Mouse (Mus musculus) large intestine, adult 2 months (tissue): ENCODE measurements around the gene Sap18b. TPM values are rescaled to one million over a fixed set of nuclear protein-coding genes. Genes with fewer than 3 reads are reported as not detected.
"Not testable (repeated sequence)": the region's sequence is repeated elsewhere in the genome, so short reads cannot be mapped to it uniquely, and the experiment has no call there.

Source experiments
- DNase-seq: peaks from one replicate; pipeline ENCODE4 v3.0.0-alpha.2; 2012; ENCODE audit warnings: low read depth, low spot score
- WGBS: fragments of 180-500 bp; shearing (Covaris S2); methylation state at CpG from one replicate; pipeline ENCODE4 v1.1.7; 2018; 5-methylcytosine and 5-hydroxymethylcytosine counted together
- polyA plus RNA-seq: library from polyadenylated mRNA; depleted of rRNA; stranded (reverse); fragments of >200 nt; gene quantifications from 2 replicates; pipeline ENCODE4 v1.2.3, GENCODE M21; 2012; rRNA removed

Sap18b gene
- polyA plus RNA-seq, 1 experiment = 47.0 TPM

- 79% methylated on average over 10 of the region's 11 CpGs for WGBS
Measured at GRCm38 (mm10) chr8:95863761-95864440, 38.8 kb downstream of the Sap18b start.

GRCm38 (mm10) chr8:95864851-95865250, 39.7 kb downstream of the Sap18b start:
- WGBS = 94% methylated on average over 18 of the region's 18 CpGs
- DNase-seq = not testable (repeated sequence)

More at GRCm38 (mm10) chr8:95863761-95864440, 38.8 kb downstream of the Sap18b start:
- DNase-seq = not testable (repeated sequence)

GRCm38 (mm10) chr8:95871690-95872089, 46.5 kb downstream of the Sap18b start:
- no peak for DNase-seq
- 92% methylated on average over 16 of the region's 16 CpGs for WGBS

- no peak for DNase-seq
- WGBS = 96% methylated on average over 7 of the region's 7 CpGs
Measured at GRCm38 (mm10) chr8:95875270-95875669, 50.1 kb downstream of the Sap18b start.

Other genes starting within 250 kb of the Sap18b start
- gene Prss54, start 249.0 kb upstream of the Sap18b start, polyA plus RNA-seq = not detected in 2 replicates
- gene Gins3, start 191.9 kb upstream of the Sap18b start, polyA plus RNA-seq = 1.7 and 2.1 TPM in 2 replicates
- gene Ndrg4, start 148.4 kb upstream of the Sap18b start, polyA plus RNA-seq = 9.9 and 12.5 TPM in 2 replicates
- gene Setd6, start 109.5 kb upstream of the Sap18b start, polyA plus RNA-seq = 9.7 and 12.9 TPM in 2 replicates
- 74.6 and 112 TPM in 2 replicates for gene Cnot1, start 17.9 kb upstream of the Sap18b start, polyA plus RNA-seq
- 13.3 and 16.3 TPM in 2 replicates for gene Slc38a7, start 28.2 kb downstream of the Sap18b start, polyA plus RNA-seq
- 68.8 and 72.6 TPM in 2 replicates for gene Got2, start 63.2 kb downstream of the Sap18b start, polyA plus RNA-seq